Mouse (Mus musculus) neural tube, embryonic 13.5 days (tissue): Measurements from ENCODE around the gene Hspa1a. TPM values are rescaled to one million over a fixed set of nuclear protein-coding genes. Genes with fewer than 3 reads are reported as not detected.
A peak's percentile ranks its signal among the peaks of the same experiment; 100 is the strongest.
"Not testable (repeated sequence)": the region's sequence is repeated elsewhere in the genome, so short reads cannot be mapped to it uniquely, and the experiment has no call there.

ENCODE experiments used
- ATAC-seq: fragments of 200-750 bp; cut with Nextera tagmentation; 2 replicates; pipeline ENCODE4 v1.8.0; 2017; ENCODE audit warnings: low read depth, mild to moderate bottlenecking, moderate TSS enrichment, moderate library complexity
- H3K27ac ChIP-seq: fragments of 300-500 bp; sonication (generic); replicated peaks from 2 replicates; pipeline ENCODE4 v1.5.1; 2015; ENCODE audit warnings: moderate library complexity, mild to moderate bottlenecking, inconsistent platforms
- H3K27me3 ChIP-seq: fragments of 300-500 bp; sonication (generic); 2 replicates; pipeline ENCODE4 v1.6.1; 2015; ENCODE audit warnings: mild to moderate bottlenecking, inconsistent platforms
- H3K36me3 ChIP-seq: fragments of 300-500 bp; sonication (generic); 2 replicates; pipeline ENCODE4 v1.6.1; 2015; ENCODE audit warnings: mild to moderate bottlenecking, inconsistent platforms
- H3K4me1 ChIP-seq: fragments of 300-500 bp; sonication (generic); replicated peaks from 2 replicates; pipeline ENCODE4 v1.6.1; 2015; ENCODE audit warnings: inconsistent platforms
- H3K4me2 ChIP-seq: fragments of 300-500 bp; sonication (generic); 2 replicates; pipeline ENCODE4 v1.6.1; 2015; ENCODE audit warnings: inconsistent platforms, mild to moderate bottlenecking, moderate library complexity
- H3K4me3 ChIP-seq: fragments of 300-500 bp; sonication (generic); 2 replicates; pipeline ENCODE4 v1.5.1; 2015; ENCODE audit warnings: mild to moderate bottlenecking, inconsistent platforms
- H3K9ac ChIP-seq: fragments of 300-500 bp; sonication (generic); 2 replicates; pipeline ENCODE4 v1.6.1; 2015; ENCODE audit warnings: moderate library complexity, mild to moderate bottlenecking, inconsistent platforms
- H3K9me3 ChIP-seq: fragments of 300-500 bp; sonication (generic); 2 replicates; pipeline ENCODE4 v1.6.1; 2016; ENCODE audit warnings: inconsistent platforms
- WGBS: fragments of 180-500 bp; shearing (Covaris S2); methylation state at CpG from one replicate; pipeline ENCODE4 v1.1.7; 2015; 5-methylcytosine and 5-hydroxymethylcytosine counted together
- polyA plus RNA-seq: library from polyadenylated mRNA; unstranded; fragments of >200 nt; fragmentation: Nextera tagmentation; extraction: Ambion mirVana; gene quantifications from 2 replicates; pipeline ENCODE4 v1.2.1, GENCODE M21; 2015

Hspa1a gene
- polyA plus RNA-seq, 1 experiment from 2014 or later = 6.3 TPM

DNA sequence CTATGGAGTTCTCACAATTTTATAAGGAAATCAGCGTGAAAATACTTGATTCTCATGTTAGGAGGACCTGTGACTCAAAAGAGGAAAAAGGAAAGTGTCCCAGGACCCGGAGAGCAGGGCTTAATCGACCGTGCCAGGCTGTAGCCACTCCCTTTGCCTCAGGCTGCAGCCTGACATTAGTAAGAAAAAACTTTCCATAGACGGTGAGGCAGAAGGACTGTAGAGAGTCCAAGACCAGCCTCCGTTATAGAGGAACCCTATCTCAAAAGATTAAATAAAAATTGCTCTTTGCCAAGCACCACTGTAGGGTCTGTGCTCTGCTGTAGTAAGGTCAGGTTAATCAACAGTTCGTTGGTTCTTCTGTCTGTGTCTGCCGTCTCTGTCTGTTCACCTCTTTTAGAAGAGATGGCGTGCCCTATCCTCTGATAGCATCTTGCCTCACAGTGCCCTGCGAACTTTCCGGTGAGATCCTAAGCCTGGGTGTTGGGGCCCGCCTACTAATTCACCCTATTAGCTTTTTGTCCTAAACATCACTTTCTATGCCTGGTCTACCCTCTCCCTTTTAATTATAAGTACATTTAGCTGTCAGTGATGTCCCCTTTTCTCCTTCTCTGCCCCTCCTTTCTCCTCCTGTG, 12.0 kb downstream of the Hspa1a start:
- H3K9ac ChIP-seq = peak overlapping the region; percentile 59
- H3K27me3 ChIP-seq = peaks cover 62% of the 10 kb centered on the region
- peak overlapping the region; percentile 77 for H3K27ac ChIP-seq
- 16% methylated on average over 12 of the region's 12 CpGs for WGBS
- peaks cover 12% of the 10 kb centered on the region for H3K4me1 ChIP-seq
- no peaks in the 10 kb centered on the region for H3K9me3 ChIP-seq
- no peak for ATAC-seq
- H3K4me2 ChIP-seq = peak overlapping the region; percentile 68
- no peaks in the 10 kb centered on the region for H3K36me3 ChIP-seq
- H3K4me3 ChIP-seq = peak overlapping the region; percentile 43

DNA sequence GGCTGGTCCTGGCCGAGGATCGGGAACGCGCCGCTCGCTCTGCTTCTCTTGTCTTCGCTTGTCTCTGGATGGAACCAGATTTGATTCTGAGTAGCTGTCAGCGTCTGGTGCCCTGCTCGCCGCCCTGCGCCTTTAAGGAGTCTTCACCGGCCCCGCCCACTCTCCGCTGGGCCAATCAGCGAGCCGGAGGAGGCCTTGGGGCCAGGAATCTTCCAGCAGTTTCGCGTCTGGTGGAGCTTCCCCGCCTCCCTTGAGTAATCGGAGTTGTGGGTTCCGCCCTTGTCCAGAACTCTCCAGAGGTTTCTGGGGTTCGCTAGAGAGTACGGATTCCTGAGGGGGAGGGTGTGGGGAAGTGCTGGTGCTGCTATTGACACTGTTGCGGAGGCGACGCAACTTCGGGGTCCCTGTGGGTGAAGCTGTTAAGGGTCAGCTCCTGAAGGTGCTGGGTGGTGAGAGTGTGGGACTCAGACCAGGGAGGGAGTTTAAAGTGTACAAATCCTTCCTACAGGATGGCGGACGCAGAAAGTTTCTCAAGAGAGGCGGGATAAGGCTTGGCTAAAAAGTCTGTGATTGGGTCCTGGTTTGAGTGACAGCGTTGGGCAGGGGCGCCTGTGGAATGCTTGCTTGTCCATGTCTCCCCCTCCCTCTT, 12.7 kb downstream of the Hspa1a start, which contains the start of gene Hspa1b:
TSS of gene Hspa1b (minus strand) at position 109 of the 649 bp plus-strand sequence.
- not testable (repeated sequence) for H3K36me3 ChIP-seq, H3K9me3 ChIP-seq
- peak within 1 kb of the TSS; percentile 43 for H3K4me3 ChIP-seq
- WGBS = under 1% methylated on average over 29 of the region's 32 CpGs
- ATAC-seq = peak; percentile 95
- H3K9ac ChIP-seq = peak within 1 kb of the TSS; percentile 59
- H3K27ac ChIP-seq = peak within 1 kb of the TSS; percentile 77
- H3K4me2 ChIP-seq = peak within 1 kb of the TSS; percentile 68
- H3K27me3 ChIP-seq = peaks cover 63% of the 10 kb centered on the region
- H3K4me1 ChIP-seq = peaks cover 12% of the 10 kb centered on the region

DNA sequence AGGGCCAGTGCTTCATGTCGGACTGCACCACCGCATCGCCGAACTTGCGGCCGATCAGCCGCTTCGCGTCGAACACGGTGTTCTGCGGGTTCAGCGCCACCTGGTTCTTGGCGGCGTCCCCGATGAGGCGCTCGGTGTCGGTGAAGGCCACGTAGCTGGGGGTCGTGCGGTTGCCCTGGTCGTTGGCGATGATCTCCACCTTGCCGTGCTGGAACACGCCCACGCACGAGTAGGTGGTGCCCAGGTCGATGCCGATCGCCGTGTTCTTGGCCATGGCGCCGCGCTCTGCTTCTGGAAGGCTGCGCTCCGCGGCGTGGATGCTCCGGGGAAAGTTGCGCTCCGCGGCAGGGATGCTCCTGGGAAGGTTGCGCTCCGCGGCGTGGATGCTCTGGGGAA, 13.2 kb downstream of the Hspa1a start:
- peak overlapping the region; percentile 53; the same call in 1 of the 2 replicates for H3K9ac ChIP-seq

DNA sequence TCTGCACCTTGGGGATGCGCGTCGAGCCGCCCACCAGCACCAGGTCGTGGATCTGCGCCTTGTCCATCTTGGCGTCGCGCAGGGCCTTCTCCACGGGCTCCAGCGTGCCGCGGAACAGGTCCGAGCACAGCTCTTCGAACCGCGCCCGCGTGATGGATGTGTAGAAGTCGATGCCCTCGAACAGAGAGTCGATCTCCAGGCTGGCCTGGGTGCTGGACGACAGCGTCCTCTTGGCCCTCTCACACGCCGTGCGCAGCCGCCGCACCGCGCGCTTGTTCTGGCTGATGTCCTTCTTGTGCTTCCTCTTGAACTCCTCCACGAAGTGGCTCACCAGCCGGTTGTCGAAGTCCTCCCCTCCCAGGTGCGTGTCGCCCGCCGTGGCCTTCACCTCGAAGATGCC, 14.0 kb downstream of the Hspa1a start:
- not testable (repeated sequence) for H3K4me2 ChIP-seq, H3K36me3 ChIP-seq, ATAC-seq, H3K27ac ChIP-seq, H3K9ac ChIP-seq, H3K9me3 ChIP-seq, H3K4me3 ChIP-seq
- Histone ChIP-seq H3K4me1 (peaks cover 12% of the 10 kb centered on the region), H3K27me3 (peaks cover 52% of the 10 kb centered on the region)
- 27% methylated on average over 29 of the region's 40 CpGs for WGBS

More for the DNA sequence above, 13.2 kb downstream of the Hspa1a start:
- Histone ChIP-seq H3K4me1 (peaks cover 12% of the 10 kb centered on the region), H3K4me2 (peak overlapping the region; percentile 68), H3K27me3 (peaks cover 60% of the 10 kb centered on the region), H3K4me3 (peak overlapping the region; percentile 43)
- H3K36me3 ChIP-seq, H3K9me3 ChIP-seq, H3K27ac ChIP-seq: not testable (repeated sequence)
- peak; percentile 45 for ATAC-seq
- WGBS = 2% methylated on average over 31 of the region's 47 CpGs

DNA sequence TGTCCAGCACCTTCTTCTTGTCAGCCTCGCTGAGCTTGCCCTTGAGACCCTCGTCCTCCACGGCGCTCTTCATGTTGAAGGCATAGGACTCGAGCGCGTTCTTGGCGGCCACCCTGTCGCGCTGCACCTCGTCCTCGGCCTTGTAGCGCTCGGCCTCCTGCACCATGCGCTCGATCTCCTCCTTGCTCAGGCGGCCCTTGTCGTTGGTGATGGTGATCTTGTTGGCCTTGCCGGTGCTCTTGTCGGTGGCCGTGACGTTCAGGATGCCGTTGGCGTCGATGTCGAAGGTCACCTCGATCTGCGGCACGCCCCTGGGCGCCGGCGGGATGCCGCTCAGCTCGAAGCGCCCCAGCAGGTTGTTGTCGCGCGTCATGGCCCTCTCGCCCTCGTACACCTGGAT, 14.7 kb downstream of the Hspa1a start:
- not testable (repeated sequence) for H3K36me3 ChIP-seq, H3K4me3 ChIP-seq, H3K4me2 ChIP-seq, H3K9ac ChIP-seq, ATAC-seq, H3K27ac ChIP-seq, H3K9me3 ChIP-seq
- WGBS = 22% methylated on average over 35 of the region's 40 CpGs
- Histone ChIP-seq H3K27me3 (peaks cover 49% of the 10 kb centered on the region), H3K4me1 (peaks cover 12% of the 10 kb centered on the region)

DNA sequence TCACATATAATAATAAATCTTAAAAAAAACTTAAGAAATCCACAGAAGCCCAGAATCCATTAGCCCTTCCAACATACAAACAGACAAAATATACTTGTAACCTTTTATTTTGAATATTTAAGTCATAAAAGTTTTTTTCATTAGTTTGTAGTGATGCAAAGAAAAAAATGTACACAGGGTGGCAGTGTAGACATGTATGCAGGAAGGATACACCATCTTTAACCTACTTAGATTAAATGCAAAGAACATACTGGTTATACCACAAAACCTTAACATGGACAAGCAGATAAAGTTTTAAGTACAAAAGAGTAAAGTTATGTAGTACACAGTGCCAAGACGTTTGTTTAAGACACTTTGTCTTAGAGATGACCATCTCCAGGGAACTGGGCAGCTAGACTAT, 15.6 kb downstream of the Hspa1a start:
- H3K4me3 ChIP-seq = no peak overlapping the region
- 68% methylated on average over 1 of the region's 1 CpGs for WGBS
- peaks cover 13% of the 10 kb centered on the region for H3K4me1 ChIP-seq
- no peak overlapping the region for H3K9ac ChIP-seq
- no peak for ATAC-seq
- H3K4me2 ChIP-seq = no peak overlapping the region
- H3K9me3 ChIP-seq = no peaks in the 10 kb centered on the region
- peaks cover 41% of the 10 kb centered on the region for H3K27me3 ChIP-seq
- H3K36me3 ChIP-seq = no peaks in the 10 kb centered on the region
- H3K27ac ChIP-seq = no peak overlapping the region

DNA sequence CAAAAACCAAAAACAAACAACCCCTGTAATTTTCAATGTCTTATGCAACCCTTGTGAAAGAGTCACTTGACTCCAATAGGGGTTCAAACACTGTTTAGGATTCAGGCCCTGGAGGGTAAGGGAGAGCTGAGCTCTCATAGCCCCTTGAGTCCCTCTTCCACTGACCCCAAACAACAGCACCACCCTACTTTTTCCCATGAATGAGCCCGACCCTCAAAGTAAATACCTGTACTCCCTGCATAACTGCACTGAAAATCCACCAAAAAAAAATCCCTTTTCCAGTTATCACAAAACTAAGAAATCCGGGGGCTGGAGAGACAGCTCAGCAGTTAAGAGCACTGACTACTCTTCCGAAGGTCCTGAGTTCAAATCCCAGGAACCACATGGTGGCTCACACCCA, 16.1 kb downstream of the Hspa1a start:
- Histone ChIP-seq H3K27me3 (peaks cover 37% of the 10 kb centered on the region), H3K9ac (no peak overlapping the region), H3K27ac (no peak overlapping the region), H3K36me3 (peaks cover 2% of the 10 kb centered on the region), H3K4me2 (no peak overlapping the region), H3K4me3 (no peak overlapping the region), H3K4me1 (peaks cover 17% of the 10 kb centered on the region), H3K9me3 (no peaks in the 10 kb centered on the region)
- no peak for ATAC-seq
- 89% methylated on average over 3 of the region's 3 CpGs for WGBS

DNA sequence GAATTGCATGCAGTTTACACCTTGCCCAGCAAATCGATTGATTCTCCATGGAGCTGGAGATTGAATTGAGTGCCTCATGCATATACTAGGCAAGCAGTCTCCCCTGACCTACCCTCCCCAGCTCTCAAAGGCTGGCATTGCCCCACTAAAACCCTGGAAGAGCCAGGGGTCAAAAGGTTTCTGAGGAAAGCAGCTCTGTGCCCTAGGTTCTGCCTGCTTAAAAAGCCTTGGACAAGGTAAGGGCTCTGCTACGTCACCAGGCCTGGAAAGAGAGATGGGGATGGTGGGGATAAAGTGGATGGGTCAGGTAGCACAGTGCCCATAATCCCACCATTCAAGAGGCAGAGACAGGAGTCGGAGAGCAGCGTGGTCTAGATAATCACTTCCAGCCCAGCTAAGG, 17.1 kb downstream of the Hspa1a start:
- Histone ChIP-seq H3K4me3 (no peak overlapping the region), H3K36me3 (peaks cover 12% of the 10 kb centered on the region), H3K4me1 (peaks cover 21% of the 10 kb centered on the region), H3K9ac (no peak overlapping the region), H3K27me3 (peaks cover 27% of the 10 kb centered on the region), H3K9me3 (no peaks in the 10 kb centered on the region), H3K27ac (no peak overlapping the region), H3K4me2 (no peak overlapping the region)
- no peak for ATAC-seq
- WGBS = 89% methylated on average over 4 of the region's 4 CpGs

DNA sequence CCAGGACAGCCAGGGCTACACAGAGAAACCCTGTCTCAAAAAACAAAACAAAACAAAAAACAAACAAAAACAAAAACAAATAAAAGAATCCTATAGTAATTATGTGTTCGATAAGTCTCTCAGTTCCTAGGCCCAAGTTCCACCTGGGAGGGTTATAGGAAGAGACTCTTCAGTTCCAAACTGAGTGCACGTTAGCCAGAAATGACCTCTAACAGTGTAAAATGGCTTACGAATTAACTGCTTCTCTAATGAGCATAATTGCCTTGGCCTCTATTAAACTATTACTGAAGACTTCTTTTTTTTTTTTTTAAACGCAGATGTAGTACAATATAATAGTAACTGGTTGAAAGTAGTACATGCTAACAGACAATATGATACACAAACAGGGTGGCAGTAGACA, 18.1 kb downstream of the Hspa1a start:
- no peak for ATAC-seq
- H3K9ac ChIP-seq = no peak overlapping the region
- H3K27me3 ChIP-seq = peaks cover 21% of the 10 kb centered on the region
- H3K36me3 ChIP-seq = peaks cover 20% of the 10 kb centered on the region
- H3K9me3 ChIP-seq = no peaks in the 10 kb centered on the region
- 89% methylated on average over 4 of the region's 4 CpGs for WGBS
- H3K4me3 ChIP-seq = no peak overlapping the region
- H3K27ac ChIP-seq = no peak overlapping the region
- no peak overlapping the region for H3K4me2 ChIP-seq
- peaks cover 20% of the 10 kb centered on the region for H3K4me1 ChIP-seq

DNA sequence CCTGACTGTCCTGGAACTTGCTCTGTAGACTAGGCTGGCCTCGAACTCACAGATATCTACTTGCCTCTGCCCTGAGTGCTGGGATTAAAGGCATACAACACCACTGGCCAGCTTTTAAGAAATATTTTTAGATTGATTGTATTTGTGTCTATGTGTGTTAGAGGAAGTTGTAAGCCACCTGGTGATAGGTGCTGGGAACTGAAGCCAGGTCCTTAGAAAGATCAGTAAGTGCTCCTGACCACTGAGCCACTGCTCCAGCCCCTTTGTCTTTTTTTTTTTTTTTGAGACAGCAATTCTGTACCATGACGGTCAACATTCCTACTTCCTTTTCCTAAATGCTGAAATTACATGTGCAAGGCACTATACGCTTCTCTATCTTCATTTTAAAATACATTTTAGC, 18.7 kb downstream of the Hspa1a start:
- Histone ChIP-seq H3K4me2 (no peak overlapping the region), H3K4me3 (peak overlapping the region; percentile 98), H3K9ac (no peak overlapping the region), H3K27me3 (peaks cover 21% of the 10 kb centered on the region), H3K4me1 (peaks cover 20% of the 10 kb centered on the region), H3K9me3 (no peaks in the 10 kb centered on the region), H3K36me3 (peaks cover 26% of the 10 kb centered on the region), H3K27ac (0 out of 2 replicates have a peak overlapping the region, but pooled peaks have one; percentile 92)
- ATAC-seq = no peak
- 88% methylated on average over 3 of the region's 3 CpGs for WGBS

DNA sequence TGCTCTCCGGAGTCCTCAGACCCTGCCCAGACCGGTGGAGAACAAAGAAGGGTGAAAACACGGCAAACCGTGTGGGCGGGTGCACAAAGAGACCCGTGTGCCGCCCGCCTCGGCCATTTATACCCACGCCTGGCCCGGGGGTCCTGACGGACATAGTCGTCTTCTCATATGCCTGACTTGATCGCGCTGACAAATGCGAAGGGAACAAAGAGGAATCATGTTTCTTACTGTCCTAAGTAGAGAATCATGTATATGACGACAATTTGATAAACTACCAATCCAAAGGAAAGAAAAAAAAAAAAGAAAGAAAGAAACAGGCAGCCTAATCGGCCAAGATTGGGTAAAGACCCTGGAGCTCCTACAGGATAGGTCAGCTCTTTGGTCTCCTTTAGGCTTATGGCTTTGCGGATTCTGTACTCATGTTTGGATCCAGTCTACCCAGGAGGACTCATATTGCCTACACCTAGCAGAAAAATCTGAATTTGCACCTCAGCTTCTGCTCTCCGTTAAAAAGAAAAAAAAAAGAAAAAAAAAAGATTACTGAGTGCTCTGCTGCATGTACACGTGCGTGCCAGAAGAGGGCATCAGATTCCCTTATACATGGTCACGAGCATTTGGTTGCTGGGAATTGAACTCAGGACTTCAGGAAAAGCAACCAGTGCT, 19.4 kb downstream of the Hspa1a start:
- Histone ChIP-seq H3K9ac (peak overlapping the region; percentile 100), H3K27me3 (peaks cover 21% of the 10 kb centered on the region), H3K4me3 (peak overlapping the region; percentile 98), H3K4me1 (peaks cover 20% of the 10 kb centered on the region), H3K27ac (peak overlapping the region; percentile 92), H3K36me3 (peaks cover 30% of the 10 kb centered on the region), H3K4me2 (peak overlapping the region; percentile 98), H3K9me3 (no peaks in the 10 kb centered on the region)
- WGBS = under 1% methylated on average over 23 of the region's 23 CpGs
- ATAC-seq = peak; percentile 78

DNA sequence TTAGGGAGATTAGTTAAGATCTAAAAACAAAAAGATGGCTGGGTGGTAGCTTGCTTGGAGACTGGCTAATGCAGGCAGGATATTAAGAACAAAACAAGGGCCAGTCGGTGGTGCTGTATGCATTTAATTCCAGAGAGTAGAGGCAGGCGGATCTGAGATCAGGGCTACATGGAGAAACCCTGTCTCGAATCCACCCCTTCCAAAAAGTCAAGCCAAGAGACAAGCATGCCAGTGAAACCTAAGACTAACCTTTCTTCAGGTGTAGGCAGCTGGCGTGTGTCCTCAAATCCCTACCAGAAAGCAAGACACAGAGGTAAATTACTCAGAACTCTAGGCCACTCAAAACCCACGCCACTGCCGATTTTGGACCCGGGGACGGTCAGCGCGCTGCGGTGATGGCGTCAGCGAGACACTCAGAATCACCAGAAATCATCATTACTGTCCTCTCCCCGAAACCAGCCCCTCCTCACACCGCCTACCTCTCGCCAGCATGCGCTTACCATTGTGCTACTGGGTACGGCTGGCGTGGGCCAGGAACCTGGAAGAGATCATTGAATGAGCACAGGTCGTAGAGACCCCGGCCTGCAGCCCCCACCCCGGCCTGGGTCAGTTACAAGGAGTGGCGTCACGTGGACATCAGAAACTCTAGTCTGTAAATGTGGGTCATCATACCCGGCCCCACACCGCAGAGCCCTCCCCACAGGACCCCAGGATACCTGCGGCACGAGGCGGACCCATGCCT, 20.1 kb downstream of the Hspa1a start:
- under 1% methylated on average over 29 of the region's 29 CpGs for WGBS
- H3K27me3 ChIP-seq = peaks cover 19% of the 10 kb centered on the region
- H3K9ac ChIP-seq = peak overlapping the region; percentile 100
- no peaks in the 10 kb centered on the region for H3K9me3 ChIP-seq
- peak; percentile 74 for ATAC-seq
- peaks cover 20% of the 10 kb centered on the region for H3K4me1 ChIP-seq
- H3K4me2 ChIP-seq = peak overlapping the region; percentile 98
- peak overlapping the region; percentile 98 for H3K4me3 ChIP-seq
- peaks cover 30% of the 10 kb centered on the region for H3K36me3 ChIP-seq
- H3K27ac ChIP-seq = peak overlapping the region; percentile 92
